Mouse (Mus musculus): ENCODE results near the gene 1700025G04Rik.

DNA sequence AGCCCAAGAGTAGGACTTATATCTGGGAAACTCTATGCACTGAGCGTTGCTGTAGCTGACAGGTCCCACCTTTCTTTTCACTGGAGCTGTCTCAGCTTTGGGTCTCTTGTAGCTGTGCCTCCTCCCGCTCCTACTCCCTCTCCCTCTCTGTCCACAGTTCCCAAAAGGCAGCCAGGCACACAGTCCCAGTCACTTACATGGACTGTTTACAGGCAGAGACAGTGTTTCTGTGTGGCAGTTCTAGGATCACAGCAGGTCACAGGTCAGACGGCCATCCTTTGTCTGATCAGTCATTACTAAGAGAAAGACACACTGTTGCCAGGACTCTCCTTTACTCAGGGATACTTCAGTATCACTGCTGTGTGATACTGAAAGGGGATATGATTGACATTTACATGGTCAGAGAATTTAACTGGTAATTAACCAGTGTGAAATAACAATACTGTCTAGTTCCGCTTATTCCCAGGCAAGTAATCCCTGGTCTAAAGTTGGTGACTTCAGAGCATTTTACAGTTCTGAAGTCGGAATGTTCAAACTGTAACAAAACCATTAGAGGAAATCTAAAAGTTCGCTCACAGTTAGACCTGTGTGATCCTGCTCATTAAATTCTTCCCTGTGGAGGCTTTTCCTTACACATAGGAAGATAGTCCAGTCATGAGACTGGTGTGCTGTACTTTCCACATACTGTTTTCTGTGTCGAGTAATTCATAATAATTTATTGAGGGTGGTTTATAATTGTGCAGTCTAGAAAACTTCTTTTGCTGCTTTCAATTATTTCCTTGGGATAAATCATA, 279.1 kb downstream of the 1700025G04Rik start:
- no peak for TF ChIP-seq POLR2A (IDR thresholded peaks at IDR 0.05; ENCODE audit: extremely low read depth, insufficient read depth, low read length)
- no peak for TF ChIP-seq CTCF (IDR thresholded peaks at IDR 0.05; ENCODE audit: extremely low read depth, insufficient read depth, low read length)

Measured in cortical plate, adult 2 months (tissue).